Mouse (Mus musculus) adrenal gland, adult 18-20 months (tissue): Measurements from ENCODE around the gene Hspa4. TPM values are rescaled to one million over a fixed set of nuclear protein-coding genes. Genes with fewer than 3 reads are reported as not detected.
"Not testable (repeated sequence)": the region's sequence is repeated elsewhere in the genome, so short reads cannot be mapped to it uniquely, and the experiment has no call there.

Experiments used
- DNase-seq, 2 experiments: peaks; one replicate each; pipeline ENCODE4 v3.0.0; 2021 to 2022; ENCODE audit warnings: low spot score in 2 of 2
- long read RNA-seq, 2 experiments: library from polyadenylated mRNA; stranded (forward); transcript quantifications; one replicate each; pipeline ENCODE4 v2.0.0; 2021
- total RNA-seq, 2 experiments: library from RNA; stranded (reverse); gene quantifications; 1 replicate in 1 of 2; 2 replicates in 1 of 2; pipeline ENCODE4 v1.2.3; 2021

Gene Hspa4
- total RNA-seq, result 100 to 1,000 TPM; 272 to 274 TPM
- long read RNA-seq, experiment 1, full-length matches to known transcripts, result 234 of 246 reads
- long read RNA-seq, experiment 1, partial matches to known transcripts, result 4 of 246 reads
- long read RNA-seq, experiment 1, other reads (novel, unspliced or antisense), result 8 of 246 reads
- long read RNA-seq, experiment 2, full-length matches to known transcripts, result 394 of 430 reads
- long read RNA-seq, experiment 2, partial matches to known transcripts, result 9 of 430 reads
- long read RNA-seq, experiment 2, other reads (novel, unspliced or antisense), result 27 of 430 reads

- peak; percentile 98 to 99 for DNase-seq
These were observed at the start of gene Hspa4 for GRCm38 (mm10) chr11:53300330-53301166. Gene Hspa4, minus strand, starts transcription at chr11:53300457.

DNA sequence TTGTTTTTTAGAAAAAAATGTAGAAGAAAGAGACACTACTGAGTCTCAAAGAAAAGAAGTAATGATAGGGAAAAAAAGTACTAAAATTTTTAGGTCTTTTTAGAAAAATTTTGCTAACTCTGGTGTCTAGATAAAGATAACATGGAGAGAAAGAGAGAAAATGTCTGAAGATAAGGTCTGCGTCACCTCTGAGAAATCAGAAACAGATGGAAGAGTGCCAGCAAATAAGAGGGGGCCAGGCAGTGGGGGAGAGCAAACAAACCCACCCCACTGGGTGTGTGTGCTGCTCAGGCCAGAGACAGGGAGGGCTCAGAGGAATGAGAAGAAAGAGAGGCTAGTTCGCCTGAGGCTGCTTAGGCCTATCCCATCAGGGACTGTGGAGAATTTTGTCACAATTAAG lies 45.5 kb upstream of the Hspa4 start:
- no peak for DNase-seq

- DNase-seq, result no peak
These were observed 45.1 kb upstream of the Hspa4 start for GRCm38 (mm10) chr11:53345328-53345727.

GRCm38 (mm10) chr11:53342711-53343110 lies 42.5 kb upstream of the Hspa4 start:
- no peak for DNase-seq

- not testable (repeated sequence) for DNase-seq
These were observed 40.8 kb upstream of the Hspa4 start for GRCm38 (mm10) chr11:53341019-53341418.

DNA sequence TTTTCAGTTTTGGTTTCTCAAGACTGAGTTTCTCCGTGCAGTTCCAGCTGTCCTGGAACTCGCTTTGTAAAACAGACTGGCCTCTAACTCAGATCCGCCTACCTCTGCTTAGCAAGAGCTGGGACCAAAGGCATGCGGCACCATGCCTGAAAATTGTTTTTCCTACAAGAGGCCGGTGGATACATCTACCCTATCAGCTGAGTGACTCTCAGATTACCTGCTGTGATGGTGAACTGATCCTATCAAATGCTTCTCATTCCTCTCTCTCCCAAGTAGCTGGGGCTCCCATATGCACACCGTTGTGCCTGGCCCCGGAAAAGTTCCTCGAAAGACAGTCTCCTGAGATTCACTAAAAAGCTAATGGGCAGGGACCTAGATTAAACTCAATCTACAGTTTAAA lies 37.4 kb upstream of the Hspa4 start:
- DNase-seq, result no peak

- no peak for DNase-seq
These were observed 36.7 kb upstream of the Hspa4 start for GRCm38 (mm10) chr11:53336924-53337323.

DNA sequence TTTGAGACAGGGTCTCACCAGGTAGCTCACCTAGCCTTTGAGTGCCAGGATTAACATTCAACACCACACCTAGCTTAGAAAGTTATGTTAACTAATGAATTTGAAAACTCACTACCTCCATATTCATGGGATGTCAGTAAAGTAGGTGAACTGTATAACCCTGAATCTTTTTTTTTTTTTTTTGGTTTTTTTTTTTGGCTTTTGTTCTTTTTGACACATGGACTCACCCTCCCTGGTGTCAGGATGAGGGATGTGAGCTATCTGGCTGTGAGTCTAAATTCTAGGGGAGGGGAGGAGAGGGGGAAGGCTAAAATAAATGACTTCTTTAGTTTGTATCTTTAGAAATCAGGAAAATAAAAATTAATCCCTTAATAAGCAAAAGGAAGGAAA lies 35.9 kb upstream of the Hspa4 start:
- no peak for DNase-seq

DNA sequence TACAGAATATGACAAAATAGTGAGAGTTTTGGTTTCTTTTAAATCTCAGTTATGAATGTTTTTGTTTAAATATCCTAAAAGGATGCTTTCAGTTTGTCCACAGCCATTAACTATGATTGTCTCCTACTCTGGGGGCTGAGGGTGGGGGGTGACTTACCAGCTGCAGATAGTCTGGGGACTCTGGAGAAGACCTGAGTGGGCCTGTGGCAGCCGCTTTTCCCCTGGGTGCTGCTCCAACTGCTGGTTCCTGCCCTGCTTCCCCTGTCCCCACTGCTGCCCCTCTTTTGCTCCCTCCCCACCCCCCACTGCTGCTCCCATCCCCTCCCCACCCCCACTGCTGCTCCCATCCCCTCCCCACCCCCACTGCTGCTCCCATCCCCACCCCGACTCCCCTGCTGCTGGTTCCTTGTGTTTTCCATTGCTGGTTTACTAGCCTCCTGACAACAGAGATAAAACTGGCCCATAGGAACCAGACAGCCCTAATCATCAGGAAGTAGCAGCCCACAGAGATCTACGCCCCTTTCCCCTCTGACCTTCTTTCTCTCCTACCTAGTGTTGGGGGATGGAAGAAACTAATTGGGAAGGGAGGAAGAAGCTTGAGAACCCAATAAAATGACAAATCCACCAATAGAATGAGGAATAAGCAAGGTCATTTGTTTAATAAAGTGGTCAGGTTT lies 35.4 kb upstream of the Hspa4 start:
- DNase-seq, result no peak

DNA sequence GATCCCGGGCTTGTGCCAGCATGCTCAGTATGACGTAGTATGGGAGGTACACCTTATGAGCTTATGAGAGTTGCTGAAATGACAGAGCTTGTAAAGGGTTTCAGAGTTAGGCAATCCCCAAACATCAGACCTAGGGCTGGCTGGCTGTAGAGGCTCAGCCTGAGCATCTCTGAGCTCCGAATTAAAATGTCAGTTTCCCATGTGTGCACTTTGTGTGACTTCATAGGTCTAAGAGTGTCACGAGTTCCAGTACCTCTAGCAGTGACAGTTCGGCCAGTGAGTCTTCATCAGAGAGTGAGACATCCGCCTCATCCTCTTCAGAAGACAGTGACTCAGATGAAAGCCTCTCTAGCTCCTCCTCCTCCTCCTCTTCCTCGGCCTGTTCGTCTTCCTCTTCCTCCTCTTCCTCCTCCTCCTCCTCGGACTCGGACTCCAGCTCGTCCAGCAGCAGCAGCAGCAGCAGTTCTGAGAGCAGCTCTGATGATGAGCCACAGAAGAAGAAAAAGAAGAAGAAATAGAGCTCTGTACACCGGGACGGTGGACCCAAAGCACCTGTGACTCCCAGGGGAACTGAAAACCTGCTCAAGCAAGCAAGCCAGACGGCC lies 31.9 kb upstream of the Hspa4 start:
- no peak for DNase-seq

DNA sequence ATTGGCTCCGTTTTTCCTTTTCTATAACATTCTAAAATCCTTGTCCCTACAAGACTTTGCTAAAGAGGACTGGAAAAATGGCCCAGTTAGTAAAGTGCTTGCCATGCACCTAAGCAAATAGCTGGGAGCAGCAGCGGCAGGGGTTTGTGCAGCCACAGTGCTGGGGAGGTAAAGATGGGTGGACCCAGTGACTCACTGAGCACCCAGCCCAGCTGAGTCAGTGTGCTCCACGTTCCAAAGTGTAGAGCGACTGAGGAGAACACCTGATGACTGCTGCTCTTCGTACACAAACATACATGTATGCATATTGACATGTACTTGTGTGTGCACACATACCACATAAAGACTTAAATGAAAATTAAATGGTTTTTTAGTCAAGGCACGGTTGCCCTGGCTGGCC lies 30.9 kb upstream of the Hspa4 start:
- DNase-seq, result no peak

DNA sequence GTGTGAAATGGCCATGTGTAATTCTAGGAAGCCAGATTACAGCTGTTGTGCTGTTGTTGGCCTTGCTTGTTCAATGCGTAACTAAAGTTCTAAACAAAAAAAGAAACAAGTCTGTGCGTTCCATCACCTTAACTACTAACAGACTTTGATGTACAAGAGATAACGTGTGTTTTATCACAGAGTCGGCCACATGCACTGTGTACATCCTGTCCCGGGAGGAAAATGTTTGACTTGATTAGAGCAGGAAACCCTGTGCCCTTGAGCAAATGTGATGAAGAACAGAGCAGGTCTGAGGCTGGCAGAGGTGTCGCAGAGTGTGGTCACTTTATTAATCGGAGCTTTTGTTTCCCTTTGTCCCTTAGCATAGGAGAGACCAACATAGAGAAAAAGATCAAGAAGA lies 30.1 kb upstream of the Hspa4 start:
- no peak for DNase-seq

DNA sequence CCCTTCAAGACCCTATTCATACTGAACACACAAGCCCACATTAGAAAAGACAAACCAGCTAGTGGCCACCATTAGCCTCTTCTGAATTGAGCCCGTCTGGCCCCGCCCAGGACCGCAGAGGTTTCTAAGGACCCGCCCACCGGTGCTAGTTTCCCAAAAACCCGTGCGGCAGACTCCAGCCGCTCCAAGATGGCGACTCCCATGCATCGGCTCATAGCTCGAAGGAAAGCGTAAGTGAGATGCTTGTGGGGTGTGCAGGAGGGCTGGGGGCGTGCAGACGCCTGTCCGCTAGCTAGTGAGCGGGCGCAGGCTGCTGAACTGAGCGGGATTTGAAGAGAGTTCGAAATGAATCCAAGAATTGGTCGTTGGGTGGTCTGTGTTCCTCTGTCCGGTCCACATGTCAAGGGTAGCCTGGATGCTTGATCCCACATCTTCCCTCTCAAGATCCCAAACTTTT lies 24.3 kb upstream of the Hspa4 start, which contains the start of gene Zcchc10:
TSS of gene Zcchc10 (plus strand) at position 168 of the 457 bp plus-strand sequence.
- DNase-seq, result peak; percentile 84

- DNase-seq, result not testable (repeated sequence)
These were observed 19.6 kb upstream of the Hspa4 start for GRCm38 (mm10) chr11:53319867-53320266.

GRCm38 (mm10) chr11:53318568-53318967 lies 18.3 kb upstream of the Hspa4 start:
- DNase-seq, result not testable (repeated sequence)

GRCm38 (mm10) chr11:53318041-53318440 lies 17.8 kb upstream of the Hspa4 start:
- DNase-seq, result no peak

DNA sequence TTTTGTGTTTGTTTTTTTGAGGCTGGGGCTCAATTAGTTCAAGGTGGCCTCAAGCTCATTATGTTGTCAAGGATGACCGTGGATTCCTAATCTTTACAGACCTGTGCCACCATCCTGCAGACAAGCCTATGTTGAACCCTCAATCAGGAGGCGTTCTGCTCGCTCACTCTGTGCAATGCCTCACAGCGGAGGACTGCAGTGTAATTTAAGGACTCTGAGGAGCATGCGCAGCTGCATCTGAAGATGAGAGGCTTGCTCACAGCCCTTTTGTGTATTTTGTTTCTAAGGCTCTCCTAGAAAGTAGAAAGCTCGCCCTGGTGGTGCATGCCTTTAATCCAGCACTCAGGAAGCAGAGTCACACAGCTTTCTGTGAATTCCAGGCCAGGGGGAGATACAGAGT lies 16.7 kb upstream of the Hspa4 start:
- no peak for DNase-seq

- no peak for DNase-seq
These were observed 14.5 kb upstream of the Hspa4 start for GRCm38 (mm10) chr11:53314770-53315173.

GRCm38 (mm10) chr11:53312823-53313222 lies 12.6 kb upstream of the Hspa4 start:
- DNase-seq, result not testable (repeated sequence)

- no peak for DNase-seq
These were observed 11.1 kb upstream of the Hspa4 start for GRCm38 (mm10) chr11:53311385-53311784.

DNA sequence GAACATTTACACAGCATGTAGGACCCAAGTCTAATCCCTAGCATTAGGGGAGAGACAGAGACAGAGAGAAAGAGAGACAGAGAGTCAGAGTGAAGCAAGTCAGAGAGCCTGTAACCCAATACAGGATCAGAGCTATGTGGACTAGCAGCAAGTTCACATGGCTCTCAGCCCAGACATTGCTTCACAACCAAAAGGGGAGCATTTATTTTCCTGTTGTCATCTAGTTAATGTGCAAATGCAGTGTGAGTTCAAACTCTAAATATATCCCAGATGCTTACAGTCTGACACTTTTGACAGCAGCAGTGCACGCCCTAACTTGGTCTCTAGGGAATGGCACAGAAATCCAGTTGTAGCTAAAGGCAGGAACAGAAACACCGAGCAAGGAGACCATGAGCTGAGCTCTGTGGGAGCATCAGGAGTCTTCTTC lies 8.6 kb upstream of the Hspa4 start:
- DNase-seq, result peak; percentile 37 to 38
